Mouse (Mus musculus): ENCODE measurements around the gene Rnf185. TPM values are rescaled to one million over a fixed set of nuclear protein-coding genes. Genes with fewer than 3 reads are reported as not detected.

Rnf185 gene
- 7.1 and 8.4 TPM in 2 replicates for total RNA-seq (2014; fragmentation: Nextera tagmentation)
- total RNA-seq (2017), result 3.0 and 4.6 TPM in 2 replicates

DNA sequence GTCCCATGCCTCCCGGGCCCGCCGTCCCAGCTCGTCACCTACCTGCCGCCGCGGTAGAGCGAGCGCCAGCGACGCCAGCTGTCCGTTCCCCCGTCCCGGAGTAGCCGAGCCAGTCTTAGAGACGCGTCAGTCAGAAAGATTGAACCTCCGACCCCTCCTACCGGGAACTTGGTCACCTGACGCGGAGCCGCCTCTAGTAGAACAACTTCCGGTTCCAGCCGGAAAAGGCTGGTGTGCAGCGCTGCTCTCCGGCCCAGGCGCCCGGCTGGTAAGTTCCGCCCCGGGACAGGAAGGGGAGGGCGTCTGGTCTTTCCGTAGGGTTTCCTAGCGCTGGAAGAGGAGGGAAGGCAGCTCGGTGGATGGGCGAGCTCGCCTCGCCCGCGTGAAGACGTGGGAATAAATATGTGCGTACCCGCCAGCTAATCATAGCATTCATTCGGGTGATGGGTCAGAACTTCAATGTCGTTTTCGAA, at the start of gene Rnf185:
TSS of gene Rnf185 (minus strand) at position 197 of the 473 bp plus-strand sequence.
- peak; percentile 97 for ATAC-seq (replicated peaks; ENCODE audit: low FRiP score, low TSS enrichment, poor library complexity, severe bottlenecking)

DNA sequence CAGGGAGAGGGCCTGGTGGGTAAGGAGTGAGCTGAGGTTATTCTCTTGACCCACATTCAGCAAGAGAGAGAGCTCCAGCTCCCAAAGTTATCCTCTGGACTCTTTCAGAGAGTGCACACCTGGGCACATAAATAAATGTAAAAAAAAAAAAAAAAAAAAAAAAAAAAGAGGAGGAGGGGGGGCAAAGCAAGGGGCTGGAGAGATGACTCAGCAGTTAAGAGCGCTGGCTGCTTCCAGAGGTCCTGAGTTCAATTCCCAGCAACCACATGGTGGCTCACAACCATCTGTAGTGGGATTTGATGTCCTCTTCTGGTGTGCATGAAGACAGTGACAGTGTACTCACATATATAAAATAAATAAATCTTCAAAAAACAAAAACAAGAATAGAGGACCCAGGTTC, 45.1 kb upstream of the Rnf185 start:
- no peak for ATAC-seq (replicated peaks; ENCODE audit: low FRiP score, low TSS enrichment, poor library complexity, severe bottlenecking)

DNA sequence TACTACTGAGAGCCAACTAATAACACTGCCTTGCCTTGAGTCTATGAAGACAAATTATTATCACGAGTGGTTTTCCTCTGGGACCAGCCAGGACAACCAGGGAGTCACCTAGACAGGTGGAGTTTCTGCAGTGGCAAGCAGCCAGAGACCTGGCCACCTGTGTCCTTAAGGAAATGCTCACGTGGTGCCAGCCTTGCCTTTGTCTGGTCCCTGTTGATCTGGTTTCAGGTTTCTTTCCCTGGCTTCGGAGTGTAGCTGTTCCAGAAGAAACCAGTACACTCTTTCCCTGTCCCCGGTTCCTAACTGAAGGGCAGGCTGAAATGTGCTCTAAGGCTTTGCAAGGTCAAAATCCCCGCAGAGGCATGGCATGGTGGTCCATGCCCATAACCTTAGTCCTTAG, 44.6 kb upstream of the Rnf185 start:
- ATAC-seq (replicated peaks; ENCODE audit: low FRiP score, low TSS enrichment, poor library complexity, severe bottlenecking), result no peak

DNA sequence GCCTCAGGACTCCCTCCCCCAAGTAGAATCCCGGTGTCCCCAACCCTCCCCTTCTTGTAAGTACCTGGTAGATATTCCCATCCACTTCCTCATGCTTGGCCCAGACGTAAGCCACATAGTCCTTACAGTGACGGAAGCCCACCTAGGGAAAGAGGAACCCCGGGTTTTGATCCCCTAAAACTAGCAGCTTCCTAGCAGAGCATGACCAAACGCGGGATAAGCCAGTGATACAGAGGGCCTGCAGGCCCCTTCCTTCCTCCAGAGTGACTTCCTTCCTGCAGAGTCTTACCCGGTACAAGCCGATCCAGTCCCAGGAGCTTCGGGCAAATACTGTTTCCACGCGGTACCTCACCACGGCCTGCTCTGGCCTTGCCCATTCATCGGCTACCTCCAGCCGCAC, 43.3 kb upstream of the Rnf185 start:
- ATAC-seq (replicated peaks; ENCODE audit: low FRiP score, low TSS enrichment, poor library complexity, severe bottlenecking), result no peak

DNA sequence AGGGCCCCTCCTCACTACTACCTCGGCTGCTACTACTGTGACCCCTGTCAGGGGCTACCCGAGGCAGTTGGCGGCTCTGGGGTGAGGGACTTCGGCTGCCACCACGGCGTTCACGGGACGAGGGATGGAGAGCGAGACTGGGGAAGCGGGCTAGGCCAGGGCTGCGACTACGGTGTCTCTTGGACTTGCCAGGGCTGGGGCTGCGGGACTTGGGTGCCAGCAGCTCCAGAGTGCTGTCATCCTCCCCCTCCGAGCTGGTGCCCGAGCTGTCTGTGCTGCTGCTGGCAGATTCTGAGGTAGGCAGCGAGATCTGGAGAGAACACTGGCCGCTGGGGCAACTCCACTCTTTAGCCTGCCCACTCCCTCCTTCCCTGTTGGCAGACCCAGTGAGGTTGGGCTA, 42.7 kb upstream of the Rnf185 start:
- ATAC-seq (replicated peaks; ENCODE audit: low FRiP score, low TSS enrichment, poor library complexity, severe bottlenecking), result no peak

DNA sequence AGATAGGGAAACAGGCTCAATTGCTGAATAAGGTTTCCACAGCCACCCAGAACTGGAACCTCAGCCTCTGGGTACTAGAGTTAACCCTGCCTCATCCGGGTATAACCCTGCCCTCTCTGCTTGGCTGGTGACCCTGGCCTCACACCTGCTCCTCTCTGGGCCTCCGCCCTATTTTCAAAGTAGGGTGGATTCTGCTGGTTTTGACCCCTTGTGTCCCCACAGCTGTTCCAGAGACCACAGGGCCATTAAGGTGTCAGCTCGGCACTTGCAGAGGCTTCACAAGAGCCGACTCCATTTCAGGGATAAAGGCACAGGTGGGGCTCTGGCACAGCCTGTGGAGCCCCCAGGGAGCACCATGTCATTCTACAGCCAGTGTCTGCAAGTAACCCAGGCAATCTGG, 40.6 kb upstream of the Rnf185 start:
- ATAC-seq (replicated peaks; ENCODE audit: low FRiP score, low TSS enrichment, poor library complexity, severe bottlenecking), result no peak

DNA sequence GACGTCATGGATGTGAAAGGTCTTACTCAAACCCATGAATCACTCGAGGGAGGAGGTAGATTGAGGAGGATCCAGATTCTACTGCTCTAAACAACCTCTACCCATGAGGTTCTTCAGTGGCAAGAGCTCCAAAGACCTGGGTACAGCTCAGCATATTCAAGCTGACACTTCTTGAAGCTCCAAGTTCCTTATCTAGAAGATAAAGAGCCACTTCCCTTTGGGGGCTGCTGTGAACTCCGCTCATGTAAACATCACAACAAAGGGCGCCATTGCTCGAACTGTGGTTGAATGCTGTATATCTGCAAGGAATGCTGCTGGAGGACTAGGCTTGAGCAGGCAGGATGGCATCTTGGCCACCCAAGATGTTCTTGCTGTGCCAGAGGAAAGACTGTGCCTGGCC, 36.9 kb upstream of the Rnf185 start:
- ATAC-seq (replicated peaks; ENCODE audit: low FRiP score, low TSS enrichment, poor library complexity, severe bottlenecking), result no peak

DNA sequence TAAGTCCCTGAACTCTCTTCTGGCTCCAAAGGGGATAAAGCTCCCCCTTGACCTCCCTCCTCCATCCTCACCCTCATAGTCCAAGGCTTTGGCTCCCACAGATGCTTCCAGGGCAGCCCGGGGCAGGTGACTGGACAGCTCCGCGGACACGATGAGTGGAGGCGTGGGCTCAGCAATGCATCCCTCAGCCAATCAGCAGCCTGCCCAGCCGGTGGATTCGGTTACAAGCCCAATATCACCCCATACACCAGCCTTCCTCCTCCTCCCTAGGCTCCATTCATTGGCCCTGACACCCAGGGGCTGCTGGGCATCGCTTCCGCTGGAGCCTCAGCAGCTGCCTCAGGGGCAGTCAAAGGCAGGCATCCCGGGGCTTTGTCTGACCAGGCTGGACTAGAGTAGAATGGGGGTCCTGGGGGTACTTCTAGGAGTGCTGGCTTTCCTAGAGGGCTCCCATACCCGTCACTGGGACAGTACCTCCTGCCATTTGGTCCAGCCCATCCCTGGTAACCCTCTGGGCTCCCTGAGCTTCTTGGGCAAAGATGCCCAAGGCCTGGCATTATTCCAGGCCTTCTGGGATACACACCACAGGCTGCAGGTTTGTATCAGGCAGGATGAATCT, 35.9 kb upstream of the Rnf185 start, which contains the start of gene Pla2g3:
TSS of gene Pla2g3 (plus strand) at position 333 of the 619 bp plus-strand sequence.
- 0 out of 2 replicates have a peak, but pooled peaks have one; percentile 17 for ATAC-seq (replicated peaks; ENCODE audit: low FRiP score, low TSS enrichment, poor library complexity, severe bottlenecking)

DNA sequence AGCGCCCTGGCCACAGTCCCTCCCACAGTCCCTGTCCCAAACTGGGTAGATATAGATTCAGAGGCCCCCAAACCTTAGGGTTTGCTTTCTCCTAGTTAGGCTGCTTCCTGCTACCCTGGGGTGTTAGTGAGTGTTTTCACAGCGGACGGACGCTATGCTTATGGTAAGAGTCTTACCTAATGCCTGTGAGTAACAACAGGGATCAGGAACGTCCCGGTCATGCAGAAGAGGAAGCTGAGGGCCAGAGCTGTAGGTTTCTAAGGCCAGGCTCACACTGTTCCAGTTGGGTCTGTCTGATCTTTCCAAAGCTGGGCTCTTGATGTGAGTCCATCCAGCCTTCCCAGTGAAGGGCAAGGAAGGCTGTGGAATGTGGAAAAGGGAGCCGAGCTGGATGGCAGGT, 34.2 kb upstream of the Rnf185 start:
- ATAC-seq (replicated peaks; ENCODE audit: low FRiP score, low TSS enrichment, poor library complexity, severe bottlenecking), result no peak

DNA sequence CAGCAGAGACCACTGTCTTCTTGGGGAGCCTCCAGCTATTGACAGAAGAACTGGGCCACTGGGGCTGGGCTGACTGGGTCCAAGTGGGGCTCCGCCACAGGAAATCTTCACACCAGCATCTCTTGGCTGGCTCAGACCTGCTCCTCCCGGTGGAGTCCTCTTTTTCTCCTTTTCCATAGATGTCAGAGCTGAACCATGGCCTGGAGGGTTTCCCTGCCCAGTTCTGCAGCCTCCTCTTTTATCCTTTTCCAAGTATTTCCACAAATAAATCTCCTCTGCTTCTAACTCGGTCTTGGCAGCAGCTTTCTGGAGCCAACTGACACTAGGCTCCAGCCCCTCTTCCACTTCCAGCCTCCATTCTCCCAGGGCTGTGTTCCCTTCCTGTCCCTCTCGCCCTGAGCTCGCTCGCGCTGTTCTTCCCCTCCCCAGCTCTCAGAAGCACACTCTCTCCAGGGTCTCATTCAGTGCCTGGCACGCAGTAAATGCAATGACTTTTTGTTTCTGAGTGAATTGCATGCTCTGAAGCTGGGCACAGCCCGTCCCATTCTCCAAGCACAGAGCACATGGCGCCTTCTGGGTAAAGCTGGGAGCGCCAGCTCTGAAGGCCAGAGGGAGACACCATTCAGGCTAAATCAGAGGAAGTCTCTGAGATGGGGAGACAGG, 31.9 kb upstream of the Rnf185 start:
- ATAC-seq (replicated peaks; ENCODE audit: low FRiP score, low TSS enrichment, poor library complexity, severe bottlenecking), result no peak

DNA sequence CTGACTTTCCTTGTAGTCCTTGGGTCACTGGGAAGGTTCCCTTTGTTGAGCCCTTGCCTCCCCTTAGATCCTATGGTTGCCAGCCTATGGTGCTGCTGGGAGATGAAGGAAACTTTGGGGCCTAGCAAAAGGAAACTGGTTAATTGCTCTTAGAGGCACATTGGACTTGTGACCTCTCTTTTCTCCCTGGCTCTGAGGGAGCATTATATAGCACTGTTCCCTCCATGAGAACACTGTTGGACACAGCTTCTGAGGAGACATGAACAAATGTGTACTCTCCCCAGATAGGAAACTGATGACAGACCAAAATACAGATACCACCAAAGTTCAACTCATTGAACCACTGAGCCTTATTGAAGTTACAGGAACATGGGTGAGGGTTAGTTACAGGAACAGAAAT, 23.3 kb upstream of the Rnf185 start:
- no peak for ATAC-seq (replicated peaks; ENCODE audit: low FRiP score, low TSS enrichment, poor library complexity, severe bottlenecking)

DNA sequence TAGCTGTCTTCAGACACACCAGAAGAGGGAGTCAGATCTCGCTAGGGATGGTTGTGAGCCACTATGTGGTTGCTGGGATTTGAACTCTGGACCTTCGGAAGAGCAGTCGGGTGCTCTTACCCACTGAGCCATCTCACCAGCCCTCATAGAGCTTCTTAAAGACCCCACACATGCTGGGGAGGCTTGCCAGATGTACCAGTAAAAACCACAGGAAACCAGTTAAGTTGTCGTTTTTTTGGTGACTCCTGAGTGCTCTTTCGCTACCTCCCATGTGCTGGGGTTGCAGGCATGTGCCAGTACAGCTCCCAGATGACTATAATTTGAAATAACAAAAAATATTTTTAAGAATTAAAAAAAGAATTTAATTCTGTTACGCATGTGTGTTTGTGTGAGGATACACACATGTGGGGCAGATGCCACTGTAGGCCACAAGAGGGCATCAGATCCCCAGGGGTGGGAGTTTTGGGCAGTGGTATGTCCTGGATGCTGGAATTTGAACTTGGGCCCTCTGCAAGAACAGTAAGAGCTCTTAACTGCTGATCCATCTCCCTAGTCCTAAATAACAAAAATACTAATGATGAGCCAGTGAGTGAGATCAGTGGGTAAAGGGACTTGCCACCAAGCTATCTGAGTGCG, 22.4 kb upstream of the Rnf185 start:
- no peak for ATAC-seq (replicated peaks; ENCODE audit: low FRiP score, low TSS enrichment, poor library complexity, severe bottlenecking)

DNA sequence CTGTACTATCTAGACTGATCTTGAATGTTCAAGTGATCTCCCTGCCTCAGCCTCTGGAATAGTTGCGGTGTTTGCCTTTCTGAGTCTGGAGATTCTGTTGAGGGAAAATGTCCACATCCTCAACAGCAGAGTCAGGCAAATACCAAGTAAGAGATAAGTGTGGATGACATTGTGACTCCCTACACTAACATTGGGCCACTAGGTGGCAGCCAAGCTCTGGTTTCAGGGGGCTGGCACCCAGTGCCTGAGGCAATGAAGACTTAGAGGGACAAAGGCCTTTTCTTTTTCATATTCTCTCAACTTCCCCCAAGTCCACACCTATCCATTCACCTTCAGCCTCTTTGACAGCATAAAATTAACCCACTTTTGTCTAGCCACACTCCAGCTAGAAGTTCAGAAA, 20.3 kb upstream of the Rnf185 start:
- peak; percentile 96 for ATAC-seq (replicated peaks; ENCODE audit: low FRiP score, low TSS enrichment, poor library complexity, severe bottlenecking)

DNA sequence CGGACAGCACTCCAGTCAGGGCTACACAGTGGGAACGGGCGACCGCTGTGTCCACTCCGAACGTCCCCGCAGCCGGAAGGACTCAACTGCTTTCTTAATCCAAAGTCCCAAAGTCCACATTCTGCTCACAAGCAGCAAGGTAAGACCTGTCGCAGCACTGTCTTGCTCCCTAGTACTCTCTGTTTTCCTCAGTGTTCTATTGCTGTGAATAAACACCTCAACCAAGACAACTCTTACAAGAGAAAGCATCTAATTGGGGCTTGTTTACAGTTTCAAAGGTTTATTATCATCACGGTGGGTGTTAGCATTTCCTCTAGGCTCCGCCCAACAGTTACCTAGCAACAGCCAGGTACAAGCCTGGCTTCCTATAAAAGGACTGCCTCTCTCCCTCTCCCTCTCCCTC, 19.3 kb upstream of the Rnf185 start:
- ATAC-seq (replicated peaks; ENCODE audit: low FRiP score, low TSS enrichment, poor library complexity, severe bottlenecking), result no peak

DNA sequence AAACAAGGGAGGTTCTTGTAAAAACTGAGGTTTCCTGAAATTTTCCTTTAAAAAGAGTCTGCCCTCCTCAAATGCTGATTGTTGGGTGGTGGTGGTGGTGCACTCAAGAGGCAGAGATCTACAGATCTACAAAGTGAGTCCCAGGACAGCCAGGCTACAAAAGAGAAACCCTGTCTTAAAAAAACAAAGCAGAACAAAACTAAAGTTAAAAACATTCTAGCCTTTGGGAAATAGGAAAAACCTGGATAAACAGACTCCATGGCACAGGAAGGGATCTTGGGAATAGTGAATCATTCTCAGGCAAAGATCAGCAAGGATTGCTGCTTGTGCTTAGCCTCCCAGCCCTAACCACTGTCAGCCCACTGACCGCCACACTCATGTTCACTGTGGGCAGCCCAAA, 10.7 kb upstream of the Rnf185 start:
- ATAC-seq (replicated peaks; ENCODE audit: low FRiP score, low TSS enrichment, poor library complexity, severe bottlenecking), result no peak

DNA sequence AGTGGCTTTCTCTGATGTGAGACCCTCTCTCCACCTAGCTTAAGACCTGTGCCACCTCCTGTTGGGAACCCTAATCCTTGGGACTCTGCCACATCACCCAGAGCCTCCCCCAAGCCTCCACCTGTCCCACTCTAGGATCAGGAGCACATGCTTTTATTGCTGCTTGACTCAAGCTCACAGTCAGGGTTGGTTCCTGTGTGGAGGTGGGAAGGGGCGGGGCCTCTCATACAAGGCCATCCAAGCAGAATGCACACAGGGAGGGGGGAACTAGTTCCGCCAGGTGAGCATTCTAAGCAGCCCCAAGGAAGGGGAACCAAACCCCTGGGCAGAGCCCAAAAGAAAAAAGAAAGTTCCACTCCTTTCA, 6.9 kb upstream of the Rnf185 start:
- no peak for ATAC-seq (replicated peaks; ENCODE audit: low FRiP score, low TSS enrichment, poor library complexity, severe bottlenecking)

DNA sequence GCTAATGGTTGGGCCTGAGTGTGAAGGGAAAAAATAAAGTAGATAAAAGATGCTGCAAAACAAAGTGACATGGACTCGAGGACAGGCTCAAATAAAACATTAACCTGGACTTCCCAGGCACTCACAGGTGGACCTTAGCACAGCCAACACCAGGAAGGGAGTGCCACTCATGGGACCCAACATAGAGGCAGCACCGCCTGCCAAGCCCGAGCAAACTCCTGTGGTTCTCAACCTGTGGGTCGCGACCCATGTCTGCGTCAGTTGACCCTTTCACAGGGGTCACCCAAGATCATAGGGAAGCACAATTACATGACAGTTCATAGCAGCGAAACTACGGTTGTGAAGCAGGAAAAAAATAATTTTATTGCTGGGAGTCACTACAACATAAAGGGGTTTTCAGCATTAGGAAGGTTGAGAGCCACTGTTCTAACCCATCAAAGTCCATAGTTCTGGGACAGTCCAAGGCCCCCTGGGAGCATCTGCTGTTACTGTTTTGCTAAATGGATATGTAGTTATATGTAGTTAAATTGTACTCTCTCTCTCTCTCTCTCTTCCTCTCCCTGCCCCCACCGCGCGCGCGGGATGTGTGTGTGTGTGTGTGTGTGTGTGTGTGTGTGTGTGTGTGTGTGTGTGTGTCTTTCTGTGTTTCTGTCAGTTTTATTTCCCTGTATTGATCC, 6.4 kb upstream of the Rnf185 start:
- no peak for ATAC-seq (replicated peaks; ENCODE audit: low FRiP score, low TSS enrichment, poor library complexity, severe bottlenecking)

DNA sequence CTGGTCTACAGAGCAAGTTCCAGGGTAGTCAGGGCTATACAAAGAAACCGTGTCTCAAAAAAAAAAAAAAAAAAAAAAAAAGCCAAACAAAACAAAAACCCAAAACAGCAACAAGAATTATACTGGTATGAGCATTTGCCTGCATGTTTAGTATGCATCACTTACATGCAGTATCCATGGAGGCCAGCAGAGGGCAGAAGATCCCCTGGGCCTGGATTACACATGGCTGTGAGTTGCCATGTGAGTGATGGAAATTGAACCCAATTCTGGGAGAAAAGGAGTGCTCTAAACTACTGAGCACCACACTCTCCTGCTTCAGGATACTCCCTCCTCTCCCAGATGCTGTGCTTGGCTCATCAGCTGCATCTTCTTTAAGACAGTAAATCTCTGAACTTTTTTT, 4.2 kb upstream of the Rnf185 start:
- 0 out of 2 replicates have a peak, but pooled peaks have one; percentile 39 for ATAC-seq (replicated peaks; ENCODE audit: low FRiP score, low TSS enrichment, poor library complexity, severe bottlenecking)

DNA sequence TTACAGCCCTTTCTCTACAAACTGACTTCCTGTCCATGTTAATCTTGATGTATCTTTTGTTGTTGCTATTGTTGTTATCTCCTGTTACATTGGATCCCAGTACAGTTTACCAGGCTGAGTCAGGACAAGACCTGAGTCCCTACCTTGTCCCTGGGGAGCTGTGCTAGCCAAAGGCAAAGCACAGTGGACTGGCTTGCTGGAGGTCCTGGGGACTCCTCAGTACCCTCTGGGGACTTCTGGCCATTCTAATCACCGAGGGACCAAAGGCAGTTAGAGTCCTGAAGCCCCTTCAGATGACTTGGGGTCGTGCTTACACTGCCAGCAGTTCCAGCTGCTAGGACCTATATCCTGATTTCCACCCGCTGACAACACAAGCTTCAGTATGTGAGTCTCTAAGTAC, 2.3 kb upstream of the Rnf185 start:
- ATAC-seq (replicated peaks; ENCODE audit: low FRiP score, low TSS enrichment, poor library complexity, severe bottlenecking), result no peak

DNA sequence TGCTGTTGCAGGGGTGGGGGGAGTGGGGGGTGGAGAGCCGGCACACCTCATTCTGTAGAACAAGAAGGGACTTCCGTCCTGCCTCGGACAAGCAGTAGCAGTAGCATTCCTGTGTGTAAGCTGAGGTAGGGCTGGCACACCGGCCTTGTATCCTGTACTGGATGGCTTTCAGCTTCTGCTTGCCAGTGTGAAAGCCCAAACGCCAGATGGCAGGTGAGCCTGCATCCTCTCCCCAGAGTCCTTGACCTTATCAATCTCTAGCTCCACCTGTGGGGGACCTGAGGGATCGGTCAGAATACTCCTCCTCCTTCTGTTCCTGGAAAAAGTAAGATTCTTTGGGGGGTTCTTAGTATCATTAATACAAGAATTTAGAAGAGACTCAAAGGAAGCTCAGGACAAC, 1.3 kb upstream of the Rnf185 start:
- ATAC-seq (replicated peaks; ENCODE audit: low FRiP score, low TSS enrichment, poor library complexity, severe bottlenecking), result no peak
